Mouse (Mus musculus) liver, embryonic 11.5 days (tissue): Measurements from ENCODE around the gene Chd4. TPM values are rescaled to one million over a fixed set of nuclear protein-coding genes. Genes with fewer than 3 reads are reported as not detected.

Experiments
- ATAC-seq: fragments of 200-750 bp; cut with Nextera tagmentation; replicated peaks from 2 replicates; pipeline ENCODE4 v1.8.0; 2017; ENCODE audit warnings: moderate number of reproducible peaks, mild to moderate bottlenecking, moderate TSS enrichment, moderate library complexity; ENCODE audit not compliant: low FRiP score
- DNase-seq: peaks from one replicate; pipeline ENCODE4 v3.0.0-alpha.2; 2017; ENCODE audit warnings: low spot score
- H3K27ac ChIP-seq: fragments of 300-500 bp; sonication (generic); 2 replicates; pipeline ENCODE4 v1.5.1; 2014; ENCODE audit warnings: mild to moderate bottlenecking, low read depth, low read length, control low read depth
- H3K27me3 ChIP-seq: fragments of 300-500 bp; sonication (generic); replicated peaks from 2 replicates; pipeline ENCODE4 v1.6.1; 2014; ENCODE audit warnings: low read length, mixed read lengths; ENCODE audit not compliant: control insufficient read depth, insufficient read depth
- H3K36me3 ChIP-seq: fragments of 300-500 bp; sonication (generic); 2 replicates; pipeline ENCODE4 v1.6.1; 2014; ENCODE audit warnings: mild to moderate bottlenecking, low read length, moderate library complexity, mixed read lengths; ENCODE audit not compliant: control insufficient read depth, insufficient read depth
- H3K4me1 ChIP-seq: fragments of 300-500 bp; sonication (generic); replicated peaks from 2 replicates; pipeline ENCODE4 v1.6.1; 2014; ENCODE audit warnings: low read length, mixed read lengths; ENCODE audit not compliant: control insufficient read depth, insufficient read depth
- H3K4me2 ChIP-seq: fragments of 300-500 bp; sonication (generic); 2 replicates; pipeline ENCODE4 v1.6.1; 2014; ENCODE audit warnings: mild to moderate bottlenecking, control low read depth, moderate library complexity
- H3K4me3 ChIP-seq: fragments of 300-500 bp; sonication (generic); 2 replicates; pipeline ENCODE4 v1.5.1; 2014; ENCODE audit warnings: low read depth, low read length, control low read depth
- H3K9ac ChIP-seq: fragments of 300-500 bp; sonication (generic); 2 replicates; pipeline ENCODE4 v1.6.1; 2014; ENCODE audit warnings: low read depth, low read length, control low read depth
- H3K9me3 ChIP-seq: fragments of 300-500 bp; sonication (generic); 2 replicates; pipeline ENCODE4 v1.6.1; 2016; ENCODE audit warnings: low read length, inconsistent platforms, mixed read lengths; ENCODE audit not compliant: control insufficient read depth
- WGBS: fragments of 180-500 bp; shearing (Covaris S2); extraction: QIAGEN DNeasy Blood & Tissue Kit; methylation state at CpG from one replicate; pipeline ENCODE4 v1.1.7; 2014; 5-methylcytosine and 5-hydroxymethylcytosine counted together
- microRNA-seq: library from miRNA; unstranded; fragments of <30 nt; microRNA quantifications from one replicate; pipeline ENCODE4, GENCODE M21; 2017; ENCODE audit warnings: borderline number of aligned reads
- polyA plus RNA-seq: library from polyadenylated mRNA; unstranded; fragments of >200 nt; fragmentation: Nextera tagmentation; extraction: Ambion mirVana; gene quantifications from 2 replicates; pipeline ENCODE4 v1.2.1, GENCODE M21; 2014

Gene Chd4
- polyA plus RNA-seq, 1 experiment from 2014 or later = 71.6 TPM

DNA sequence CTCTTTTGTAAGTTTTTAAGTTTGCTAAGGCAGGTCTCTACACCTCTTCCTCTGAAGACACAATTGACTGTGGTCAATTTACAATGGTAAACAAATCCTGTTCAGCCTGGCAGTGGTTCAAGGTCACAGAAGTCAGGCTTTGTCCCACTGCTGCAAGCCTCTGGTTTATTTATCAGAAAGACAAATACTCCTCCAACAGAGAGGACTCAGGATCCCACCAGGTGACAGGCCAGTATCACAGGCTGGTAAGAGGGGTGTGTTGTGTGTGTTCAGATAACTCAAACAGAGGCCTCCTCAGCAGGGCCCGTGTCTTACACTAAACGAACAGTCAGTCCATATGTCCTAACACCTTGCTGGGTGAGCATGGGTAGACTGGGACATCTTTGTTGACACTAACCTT, 76.7 kb downstream of the Chd4 start:
- no peak overlapping the region for H3K4me3 ChIP-seq
- 79% methylated on average over 2 of the region's 2 CpGs for WGBS
- H3K27me3 ChIP-seq = no peaks in the 10 kb centered on the region
- H3K9me3 ChIP-seq = no peaks in the 10 kb centered on the region
- H3K36me3 ChIP-seq = peaks cover 92% of the 10 kb centered on the region
- no peak overlapping the region for H3K9ac ChIP-seq
- H3K4me2 ChIP-seq = no peak overlapping the region
- H3K4me1 ChIP-seq = peaks cover 6% of the 10 kb centered on the region
- H3K27ac ChIP-seq = no peak overlapping the region
- DNase-seq = no peak
- ATAC-seq = no peak

DNA sequence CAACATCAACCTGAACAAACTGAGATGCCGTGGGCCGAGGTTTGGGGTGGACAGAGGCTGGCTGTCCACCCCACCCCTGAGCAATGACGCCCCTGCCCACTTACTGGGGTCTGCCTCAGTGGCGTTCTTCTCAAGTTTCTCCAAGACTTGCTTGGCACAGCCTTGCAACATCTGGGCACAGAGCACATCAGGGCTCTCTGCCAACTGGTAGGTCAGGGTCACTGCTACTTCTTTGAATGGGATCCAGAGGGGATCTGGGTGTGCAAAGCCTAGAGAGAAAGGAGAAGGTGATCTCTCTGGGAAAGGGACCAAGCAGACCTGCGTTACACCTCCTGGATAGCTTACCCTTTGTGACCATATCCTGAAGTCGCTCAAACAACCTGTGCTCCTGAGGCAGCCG, 77.5 kb downstream of the Chd4 start:
- no peaks in the 10 kb centered on the region for H3K9me3 ChIP-seq
- H3K9ac ChIP-seq = no peak overlapping the region
- 94% methylated on average over 7 of the region's 7 CpGs for WGBS
- ATAC-seq = no peak
- H3K27me3 ChIP-seq = no peaks in the 10 kb centered on the region
- peaks cover 94% of the 10 kb centered on the region for H3K36me3 ChIP-seq
- no peak overlapping the region for H3K27ac ChIP-seq
- no peak overlapping the region for H3K4me2 ChIP-seq
- H3K4me1 ChIP-seq = no peaks in the 10 kb centered on the region
- no peak overlapping the region for H3K4me3 ChIP-seq
- no peak for DNase-seq

DNA sequence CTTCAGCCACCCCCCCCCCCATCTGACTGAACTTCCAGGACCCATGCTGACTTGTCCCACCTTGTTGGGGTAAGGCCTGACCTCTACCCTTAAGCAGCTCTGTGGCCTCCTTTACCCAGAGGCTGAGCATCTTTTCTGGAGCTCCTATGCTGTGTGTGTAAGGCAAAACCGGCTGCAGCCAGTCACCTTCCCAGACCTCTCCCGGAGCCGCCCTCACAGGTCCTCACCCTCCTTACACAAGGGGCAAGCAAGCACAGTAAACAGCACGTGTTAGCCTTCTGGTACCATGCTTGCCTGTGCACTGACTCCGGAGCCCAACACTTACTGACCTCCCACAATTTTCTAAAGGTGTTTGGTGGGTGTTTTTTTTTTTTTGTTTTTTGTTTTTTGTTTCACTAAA, 79.7 kb downstream of the Chd4 start:
- no peak for ATAC-seq
- no peaks in the 10 kb centered on the region for H3K27me3 ChIP-seq
- WGBS = 90% methylated on average over 5 of the region's 5 CpGs

DNA sequence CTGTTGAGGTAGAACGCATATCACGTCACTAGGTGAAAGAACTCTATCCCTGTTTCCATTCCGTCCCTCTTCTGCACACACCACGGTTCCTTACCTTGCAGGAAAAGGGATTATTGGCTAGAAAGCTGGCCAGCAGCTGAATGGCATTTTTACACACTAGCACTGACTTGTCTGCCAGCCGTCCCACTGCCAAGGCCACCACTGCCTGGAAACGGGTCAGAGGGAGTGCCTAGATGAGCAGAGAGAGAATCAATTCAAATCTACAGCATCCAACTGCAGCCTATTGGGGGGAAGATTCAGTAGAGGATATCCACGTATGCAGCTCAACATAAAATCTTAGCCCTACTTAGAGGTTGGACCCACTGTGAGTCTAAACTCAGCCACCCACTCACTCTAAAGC, 83.8 kb downstream of the Chd4 start:
- no peak overlapping the region for H3K4me3 ChIP-seq
- ATAC-seq (no peak), DNase-seq (no peak)
- H3K9me3 ChIP-seq = no peaks in the 10 kb centered on the region
- H3K27me3 ChIP-seq = no peaks in the 10 kb centered on the region
- no peak overlapping the region for H3K27ac ChIP-seq
- no peaks in the 10 kb centered on the region for H3K4me1 ChIP-seq
- no peak overlapping the region for H3K9ac ChIP-seq
- WGBS = 92% methylated on average over 7 of the region's 7 CpGs
- H3K4me2 ChIP-seq = no peak overlapping the region
- peaks cover 87% of the 10 kb centered on the region for H3K36me3 ChIP-seq

More for the DNA sequence above, 79.7 kb downstream of the Chd4 start:
- Histone ChIP-seq H3K9me3 (no peaks in the 10 kb centered on the region), H3K4me3 (no peak overlapping the region), H3K36me3 (peaks cover 92% of the 10 kb centered on the region), H3K4me2 (no peak overlapping the region), H3K27ac (no peak overlapping the region), H3K9ac (no peak overlapping the region), H3K4me1 (no peaks in the 10 kb centered on the region)
- DNase-seq = no peak

Small RNA genes within 50 kb of the gene (microRNA-seq; reads per million reads assigned to microRNA genes)
- not detected for gene Mir7045

Other genes starting within 250 kb of the Chd4 start
- 8.6 and 11.3 TPM in 2 replicates for gene P3h3, start 238.2 kb upstream of the Chd4 start, polyA plus RNA-seq
- 0.17 and 0.32 TPM in 2 replicates for gene Gpr162, start 232.0 kb upstream of the Chd4 start, polyA plus RNA-seq
- gene Cd4, start 207.8 kb upstream of the Chd4 start, polyA plus RNA-seq = not detected in 2 replicates
- gene Lag3, start 184.3 kb upstream of the Chd4 start, polyA plus RNA-seq = 0.35 and 0.64 TPM in 2 replicates
- gene Ptms, start 175.9 kb upstream of the Chd4 start, polyA plus RNA-seq = 75.1 and 80.6 TPM in 2 replicates
- 257 and 264 TPM in 2 replicates for gene Mlf2, start 164.6 kb upstream of the Chd4 start, polyA plus RNA-seq
- 147 and 159 TPM in 2 replicates for gene Cops7a, start 130.4 kb upstream of the Chd4 start, polyA plus RNA-seq
- 0.30 and 0.40 TPM in 2 replicates for gene Pianp, start 99.3 kb upstream of the Chd4 start, polyA plus RNA-seq
- gene Zfp384, start 86.8 kb upstream of the Chd4 start, polyA plus RNA-seq = 7.6 and 7.9 TPM in 2 replicates
- gene Ing4, start 56.2 kb upstream of the Chd4 start, polyA plus RNA-seq = 60.0 and 63.8 TPM in 2 replicates
- gene Acrbp, start 46.3 kb upstream of the Chd4 start, polyA plus RNA-seq = 6.0 and 7.4 TPM in 2 replicates
- 2.6 and 3.2 TPM in 2 replicates for gene Lpar5, start 28.1 kb upstream of the Chd4 start, polyA plus RNA-seq
- 114 and 125 TPM in 2 replicates for gene Nop2, start 35.9 kb downstream of the Chd4 start, polyA plus RNA-seq
- 7.7 and 9.9 TPM in 2 replicates for gene Iffo1, start 49.3 kb downstream of the Chd4 start, polyA plus RNA-seq
- gene Gapdh, start 70.5 kb downstream of the Chd4 start, polyA plus RNA-seq = 2,450 and 2,526 TPM in 2 replicates
- gene Ncapd2, start 95.7 kb downstream of the Chd4 start, polyA plus RNA-seq = 150 and 158 TPM in 2 replicates
- 287 and 311 TPM in 2 replicates for gene Mrpl51, start 95.8 kb downstream of the Chd4 start, polyA plus RNA-seq
- 1.7 and 2.3 TPM in 2 replicates for gene Vamp1, start 119.6 kb downstream of the Chd4 start, polyA plus RNA-seq
- gene Tapbpl, start 135.9 kb downstream of the Chd4 start, polyA plus RNA-seq = 4.0 TPM in 2 replicates
- 2.7 and 3.2 TPM in 2 replicates for gene Cd27, start 141.0 kb downstream of the Chd4 start, polyA plus RNA-seq
- 0.12 TPM in 1 of 2 replicates, not detected in the other for gene Tuba3a, start 190.1 kb downstream of the Chd4 start, polyA plus RNA-seq
- 30.1 and 34.7 TPM in 2 replicates for gene Ltbr, start 217.9 kb downstream of the Chd4 start, polyA plus RNA-seq
- gene Scnn1a, start 224.7 kb downstream of the Chd4 start, polyA plus RNA-seq = 0.55 and 0.74 TPM in 2 replicates